Mouse (Mus musculus) layer of hippocampus, adult 2 months (tissue): ENCODE data around the gene Adrb1. TPM values are rescaled to one million over a fixed set of nuclear protein-coding genes. Genes with fewer than 3 reads are reported as not detected.
A peak's percentile ranks its signal among the peaks of the same experiment; 100 is the strongest.
"Not testable (repeated sequence)": the region's sequence is repeated elsewhere in the genome, so short reads cannot be mapped to it uniquely, and the experiment has no call there.

Experiments used
- DNase-seq, 2 experiments: peaks; one replicate each; pipeline ENCODE4 v3.0.0; 2022; ENCODE audit warnings: low spot score in 2 of 2
- H3K27ac ChIP-seq: fragments of 200-600 bp; 2 replicates; pipeline ENCODE4 v1.8.1; 2022
- H3K4me3 ChIP-seq: fragments of 200-600 bp; 2 replicates; pipeline ENCODE4 v1.8.1; 2022; ENCODE audit warnings: mild to moderate bottlenecking
- CTCF ChIP-seq: fragments of 200-600 bp; conservative IDR thresholded peaks from 2 replicates; pipeline ENCODE4 v1.8.1; 2022; ENCODE audit warnings: antibody characterized with exemption, mild to moderate bottlenecking, moderate library complexity
- total RNA-seq, 2 experiments: library from RNA; stranded (reverse); gene quantifications; 2 replicates each; pipeline ENCODE4 v1.2.3; 2021

Gene Adrb1
- total RNA-seq, 2 experiments from 2014 or later, result 17.7 to 21.4 TPM

DNA sequence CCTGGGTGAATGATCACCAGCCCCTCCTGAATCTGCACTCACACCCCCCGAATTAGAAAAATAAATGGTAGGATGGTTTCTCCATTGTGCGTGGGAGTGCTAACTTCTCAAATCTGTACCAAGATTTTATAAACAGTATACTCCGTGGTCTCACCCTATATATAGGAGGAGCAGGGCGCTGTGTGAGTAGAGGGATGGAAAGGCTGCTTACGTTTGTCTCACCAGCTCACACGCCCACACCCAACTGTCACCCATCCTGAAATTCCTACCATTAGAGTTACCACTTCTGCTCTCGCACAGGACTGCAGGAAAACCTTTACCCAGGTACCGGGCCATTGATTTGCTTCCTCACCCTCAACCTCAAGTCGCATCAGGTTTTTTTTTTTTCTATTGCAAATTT is 47.0 kb downstream of the Adrb1 start:
- DNase-seq, result no peak
- no peak overlapping the region for H3K4me3 ChIP-seq
- H3K27ac ChIP-seq, result no peak overlapping the region
- TF ChIP-seq CTCF, result no peak

DNA sequence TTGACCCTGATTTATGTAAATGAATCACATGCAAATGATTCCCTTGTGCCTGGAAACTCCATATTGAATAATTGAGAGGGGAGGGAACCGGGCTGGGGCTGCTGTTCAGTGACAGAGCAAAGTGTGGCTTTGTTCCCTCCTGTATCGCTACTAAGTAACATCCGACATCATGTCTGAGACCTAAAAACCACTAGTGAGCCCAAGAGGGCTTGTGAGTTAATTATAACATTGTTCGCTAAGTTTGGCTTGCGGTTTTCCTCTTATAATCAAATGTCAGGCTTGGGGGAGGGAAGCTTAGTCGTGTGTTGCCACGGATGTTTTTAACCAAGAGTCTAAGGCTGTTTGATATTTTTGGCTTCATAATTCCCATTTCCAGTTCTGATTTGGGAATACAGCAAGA is 50.2 kb downstream of the Adrb1 start:
- Histone ChIP-seq H3K27ac (no peak overlapping the region), H3K4me3 (no peak overlapping the region)
- DNase-seq, result no peak
- TF ChIP-seq CTCF, result no peak

DNA sequence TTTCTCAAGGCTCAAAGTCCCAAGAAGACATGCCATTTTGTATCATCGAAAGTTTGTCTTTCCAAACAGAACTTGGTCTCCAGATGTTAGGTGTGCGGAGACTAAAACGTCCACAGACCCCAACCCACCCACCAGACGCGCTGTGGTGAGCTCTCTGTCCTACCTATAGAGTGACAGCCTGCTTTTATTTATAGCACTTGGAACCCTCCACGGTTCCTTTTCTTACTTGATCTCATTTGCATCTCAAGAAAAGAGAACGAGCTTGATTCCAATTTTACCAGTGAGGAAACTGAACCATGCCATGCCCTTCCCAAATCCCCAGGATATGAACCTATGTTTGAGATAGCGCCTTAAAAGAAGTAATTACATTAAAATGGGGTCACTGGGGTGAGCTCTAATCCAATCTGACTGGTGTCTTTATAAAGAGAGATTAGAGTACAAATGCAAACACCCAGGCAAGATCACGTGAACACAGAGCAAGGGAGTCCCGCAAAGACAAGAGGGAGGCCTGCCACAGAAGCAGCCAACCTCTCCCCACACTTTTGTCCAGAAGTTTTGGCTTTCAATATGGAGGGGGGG is 51.5 kb downstream of the Adrb1 start:
- TF ChIP-seq CTCF, result no peak
- no peak for DNase-seq
- Histone ChIP-seq H3K4me3 (no peak overlapping the region), H3K27ac (no peak overlapping the region)

DNA sequence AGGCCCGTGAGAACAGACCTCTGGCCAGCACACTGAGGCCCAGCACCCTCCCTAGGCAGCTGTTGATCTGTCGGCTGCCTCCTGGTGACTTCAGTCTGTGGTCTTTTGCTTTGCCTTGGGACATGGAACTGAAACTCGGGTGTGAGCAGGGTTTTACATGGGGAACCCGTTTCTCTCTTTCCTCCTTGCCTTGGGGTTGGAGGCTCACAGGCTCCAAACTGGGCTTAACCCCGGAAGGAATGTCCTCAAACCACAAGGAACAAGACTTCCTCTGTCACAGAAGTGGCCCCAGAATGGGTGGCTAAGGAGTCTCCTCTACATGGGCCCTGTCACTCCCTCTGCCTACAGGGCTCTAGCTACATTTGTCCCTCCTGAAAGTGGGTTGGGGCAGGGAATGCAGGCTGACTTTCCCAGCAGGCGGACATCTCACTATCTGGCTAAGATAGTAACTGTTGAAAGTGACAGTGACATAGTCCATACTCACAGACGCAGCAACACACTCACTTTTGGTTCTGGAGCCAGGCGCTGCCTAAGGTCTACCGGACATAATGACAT is 52.5 kb downstream of the Adrb1 start:
- no peak for DNase-seq
- Histone ChIP-seq H3K27ac (no peak overlapping the region), H3K4me3 (no peak overlapping the region)
- TF ChIP-seq CTCF, result no peak

DNA sequence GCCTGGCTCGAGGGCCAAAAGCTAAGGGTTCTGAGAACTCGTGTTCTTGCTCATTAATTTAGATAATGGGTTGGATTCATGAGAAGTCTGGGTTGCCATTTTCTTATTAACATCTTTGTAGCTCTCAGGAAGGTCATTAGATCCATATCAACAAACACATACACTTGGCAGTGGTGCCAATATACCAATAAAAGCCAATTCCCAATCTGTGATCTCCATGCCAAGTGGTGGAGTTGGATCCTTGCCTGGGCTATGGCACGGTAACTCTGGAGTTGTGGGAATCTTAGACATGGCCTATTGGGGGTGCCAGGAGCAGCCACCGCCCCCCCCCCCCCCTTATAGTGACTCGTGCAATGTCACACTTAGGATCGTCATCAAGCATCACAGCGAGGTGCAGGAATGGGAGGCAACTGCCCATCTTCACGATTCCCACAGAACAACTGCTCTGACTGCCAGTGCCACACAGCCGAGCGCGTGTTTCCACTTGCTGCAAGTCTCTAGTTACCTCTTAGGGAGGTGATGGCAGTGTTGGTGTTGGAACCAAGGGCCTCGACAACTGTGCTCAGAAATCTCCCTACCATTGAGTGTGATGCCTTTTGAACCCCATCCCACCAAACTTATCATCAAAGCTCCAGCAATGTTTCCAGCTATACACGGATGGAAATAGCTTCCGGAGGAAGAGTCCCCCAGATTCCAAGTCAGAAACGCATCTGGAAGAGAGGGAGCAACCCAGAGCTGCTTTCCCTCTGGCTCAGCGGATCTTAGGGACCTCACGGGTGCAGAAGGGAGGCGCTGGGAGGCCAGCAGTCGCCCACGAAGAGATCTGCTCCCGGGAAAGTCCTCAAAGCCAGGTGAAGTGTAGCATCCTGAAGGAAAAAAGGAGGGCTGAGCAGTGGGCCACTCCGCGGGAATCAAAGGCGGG is 53.2 kb downstream of the Adrb1 start:
- no peak for DNase-seq
- H3K27ac ChIP-seq, result no peak overlapping the region

DNA sequence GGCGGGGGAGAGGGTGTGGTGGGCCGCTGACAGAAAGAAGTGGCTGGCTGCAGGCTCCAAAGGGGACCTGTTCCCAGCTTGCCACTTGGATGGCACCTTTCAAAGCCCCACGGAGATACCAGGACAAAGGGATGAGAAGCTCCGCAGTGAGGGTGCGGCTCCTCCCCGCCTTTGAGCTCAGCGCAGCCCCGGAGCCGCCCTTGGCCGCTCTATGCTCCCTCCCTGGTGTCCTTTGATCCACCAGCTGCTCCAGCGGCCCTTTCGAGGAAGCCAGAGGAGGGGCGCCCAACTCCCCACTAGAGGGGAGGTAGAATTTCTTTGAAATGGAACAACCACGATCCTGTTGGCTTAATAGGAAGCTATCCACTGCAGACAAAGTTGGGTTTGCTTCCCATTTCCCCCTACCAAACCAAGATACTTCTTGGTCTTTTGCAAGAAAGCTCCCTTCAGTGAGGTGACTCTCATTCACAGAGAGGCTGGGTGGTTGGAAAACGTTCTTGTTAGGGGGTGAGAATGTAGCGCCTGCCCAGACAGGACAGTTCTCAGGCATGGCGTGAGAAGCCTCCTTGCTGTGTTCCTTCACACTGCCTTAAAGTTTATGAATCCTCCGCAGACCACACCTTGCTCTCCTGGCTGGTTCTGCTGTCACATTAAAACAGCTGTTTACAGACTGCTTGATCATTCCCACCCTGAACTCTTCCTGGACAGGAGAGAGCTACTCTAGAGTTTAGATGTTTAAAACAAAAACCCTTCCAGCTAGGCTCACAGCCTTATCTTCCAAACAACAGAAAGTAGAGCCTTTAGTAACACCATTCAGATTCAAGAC is 54.1 kb downstream of the Adrb1 start:
- Histone ChIP-seq H3K4me3 (peak overlapping the region; percentile 8; the same call in 1 of the 2 replicates), H3K27ac (no peak overlapping the region)
- no peak for DNase-seq
- TF ChIP-seq CTCF, result no peak

More for the DNA sequence above, 53.2 kb downstream of the Adrb1 start:
- peak overlapping the region; percentile 8; the same call in 1 of the 2 replicates for H3K4me3 ChIP-seq
- TF ChIP-seq CTCF, result no peak

DNA sequence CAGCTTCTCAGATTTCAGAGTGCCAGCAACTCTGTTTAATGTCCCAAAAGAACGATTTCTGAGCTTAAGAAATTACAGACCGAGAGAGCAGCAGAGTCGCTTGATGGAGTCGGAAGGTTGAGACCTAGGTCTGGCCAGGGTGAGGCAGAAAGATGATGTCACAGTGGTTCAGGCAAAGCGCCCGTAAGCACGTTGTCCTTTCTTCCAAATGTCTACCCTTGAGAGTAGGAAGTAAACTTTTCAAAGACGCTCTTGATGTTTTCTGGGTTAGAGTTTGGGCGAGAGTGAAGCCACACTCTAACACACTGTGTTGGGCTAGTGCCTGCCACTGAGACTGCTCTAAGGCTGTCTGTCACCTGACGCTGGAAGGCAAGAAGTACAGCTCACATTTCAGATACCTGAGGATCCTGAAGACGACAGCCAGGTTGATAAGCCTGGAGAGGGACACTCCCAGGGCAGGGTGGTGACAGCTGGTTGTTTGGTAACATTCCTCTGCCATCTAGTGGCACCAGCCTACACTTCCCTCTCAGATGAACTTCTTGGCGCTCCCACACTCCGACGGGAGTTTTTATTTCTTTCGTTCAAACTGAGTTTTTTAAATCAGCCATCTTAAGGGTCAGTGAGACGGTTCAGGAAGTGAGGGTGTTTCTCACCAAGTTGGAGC is 54.9 kb downstream of the Adrb1 start:
- peak; percentile 62 to 69 for DNase-seq
- H3K4me3 ChIP-seq, result peak overlapping the region; percentile 3; the same call in 1 of the 2 replicates
- H3K27ac ChIP-seq, result no peak overlapping the region
- peak; percentile 87 for TF ChIP-seq CTCF

DNA sequence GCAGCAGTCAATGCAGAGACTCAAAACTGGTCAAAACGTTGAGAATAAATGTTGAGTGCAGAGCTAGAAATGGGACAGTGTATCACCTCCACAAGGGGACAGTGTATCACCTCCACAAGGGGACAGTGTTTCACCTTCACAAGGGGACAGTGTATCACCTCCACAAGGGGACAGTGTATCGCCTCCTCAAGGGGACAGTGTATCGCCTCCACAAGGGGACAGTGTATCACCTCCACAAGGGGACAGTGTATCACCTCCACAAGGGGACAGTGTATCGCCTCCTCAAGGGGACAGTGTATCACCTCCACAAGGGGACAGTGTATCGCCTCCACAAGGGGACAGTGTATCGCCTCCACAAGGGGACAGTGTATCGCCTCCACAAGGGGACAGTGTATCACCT is 56.5 kb downstream of the Adrb1 start:
- not testable (repeated sequence) for H3K27ac ChIP-seq, H3K4me3 ChIP-seq, DNase-seq

Other genes starting within 250 kb of the Adrb1 start
- gene Dclre1a, start 174.0 kb upstream of the Adrb1 start, total RNA-seq, result 1 to 10 TPM; 6.9 to 7.7 TPM
- 10 to 100 TPM; 11.6 to 12.9 TPM for gene Nhlrc2, start 173.9 kb upstream of the Adrb1 start, total RNA-seq
- 10 to 100 TPM; 49.5 to 51.5 TPM for gene Ccdc186, start 100.0 kb downstream of the Adrb1 start, total RNA-seq
- gene Tdrd1, start 104.0 kb downstream of the Adrb1 start, total RNA-seq, result under 1 TPM; 0.56 to 0.59 TPM
- not detected for gene Vwa2, start 152.1 kb downstream of the Adrb1 start, total RNA-seq